Mouse (Mus musculus) liver, postnatal 0 days (tissue): ENCODE data around the gene Arg1.

ENCODE experiments used
- CTCF ChIP-seq: sonication (generic); IDR thresholded peaks from 2 replicates; pipeline ENCODE4 v1.5.1; 2016; ENCODE audit warnings: antibody characterized with exemption, low read depth
- EP300 ChIP-seq: IDR thresholded peaks from 2 replicates; pipeline ENCODE4 v1.6.1; 2016; ENCODE audit warnings: antibody characterized with exemption, low read depth, mild to moderate bottlenecking

GRCm38 (mm10) chr10:24912576-24912975, 14.7 kb downstream of the Arg1 start:
- TF ChIP-seq EP300 (no peak), CTCF (no peak)
